Mouse (Mus musculus) intestine, embryonic 14.5 days (tissue): ENCODE results near the gene Arnt. TPM values are rescaled to one million over a fixed set of nuclear protein-coding genes. Genes with fewer than 3 reads are reported as not detected.
A peak's percentile ranks its signal among the peaks of the same experiment; 100 is the strongest.

Source experiments
- ATAC-seq: fragments of 200-750 bp; cut with Nextera tagmentation; replicated peaks from 2 replicates; pipeline ENCODE4 v1.8.0; 2017; ENCODE audit warnings: low read depth, moderate number of reproducible peaks, moderate TSS enrichment, moderate library complexity; ENCODE audit not compliant: low FRiP score, low TSS enrichment
- DNase-seq: peaks from one replicate; pipeline ENCODE4 v3.0.0-alpha.2; 2018; ENCODE audit warnings: low spot score
- H3K27ac ChIP-seq: fragments of 300-500 bp; sonication (generic); 2 replicates; pipeline ENCODE4 v1.5.1; 2014; ENCODE audit warnings: low read depth, mild to moderate bottlenecking, control low read depth
- H3K27me3 ChIP-seq: fragments of 300-500 bp; sonication (generic); replicated peaks from 2 replicates; pipeline ENCODE4 v1.6.1; 2014; ENCODE audit warnings: low read length, control low read depth; ENCODE audit not compliant: control insufficient read depth, insufficient read depth
- H3K36me3 ChIP-seq: fragments of 300-500 bp; sonication (generic); 2 replicates; pipeline ENCODE4 v1.6.1; 2014; ENCODE audit warnings: low read length, control low read depth; ENCODE audit not compliant: control insufficient read depth, insufficient read depth
- H3K4me1 ChIP-seq: fragments of 300-500 bp; sonication (generic); replicated peaks from 2 replicates; pipeline ENCODE4 v1.6.1; 2014; ENCODE audit warnings: low read length, control low read depth, mixed read lengths; ENCODE audit not compliant: control insufficient read depth, insufficient read depth
- H3K4me2 ChIP-seq: fragments of 300-500 bp; sonication (generic); 2 replicates; pipeline ENCODE4 v1.6.1; 2014; ENCODE audit warnings: low read length
- H3K4me3 ChIP-seq: fragments of 300-500 bp; sonication (generic); 2 replicates; pipeline ENCODE4 v1.5.1; 2014; ENCODE audit warnings: low read depth, low read length, control low read depth, mixed read lengths
- H3K9ac ChIP-seq: fragments of 300-500 bp; sonication (generic); 2 replicates; pipeline ENCODE4 v1.6.1; 2014; ENCODE audit warnings: mild to moderate bottlenecking, low read length
- H3K9me3 ChIP-seq: fragments of 300-500 bp; sonication (generic); 2 replicates; pipeline ENCODE4 v1.6.1; 2016; ENCODE audit warnings: low read length, control low read depth; ENCODE audit not compliant: control insufficient read depth
- WGBS: fragments of 180-500 bp; shearing (Covaris S2); extraction: QIAGEN DNeasy Blood & Tissue Kit; methylation state at CpG from one replicate; pipeline ENCODE4 v1.1.7; 2014; 5-methylcytosine and 5-hydroxymethylcytosine counted together
- polyA plus RNA-seq: library from polyadenylated mRNA; unstranded; fragments of >200 nt; fragmentation: Nextera tagmentation; extraction: Ambion mirVana; gene quantifications from 2 replicates; pipeline ENCODE4 v1.2.1, GENCODE M21; 2014

Arnt gene
- polyA plus RNA-seq, 1 experiment from 2014 or later, result 31.0 TPM

- no peaks in the 10 kb centered on the region for H3K4me1 ChIP-seq
- no peak overlapping the region for H3K9ac ChIP-seq
- H3K27ac ChIP-seq, result no peak overlapping the region
- no peak for ATAC-seq
- no peak overlapping the region for H3K4me3 ChIP-seq
- H3K36me3 ChIP-seq, result peaks cover 83% of the 10 kb centered on the region
- H3K4me2 ChIP-seq, result no peak overlapping the region
- no peaks in the 10 kb centered on the region for H3K9me3 ChIP-seq
- no peaks in the 10 kb centered on the region for H3K27me3 ChIP-seq
- no peak for DNase-seq
- 73% methylated on average over 2 of the region's 2 CpGs for WGBS
Observed at GRCm38 (mm10) chr3:95486421-95486820, 52.2 kb downstream of the Arnt start.

GRCm38 (mm10) chr3:95488679-95489078 is 54.5 kb downstream of the Arnt start:
- H3K9ac ChIP-seq, result no peak overlapping the region
- no peaks in the 10 kb centered on the region for H3K27me3 ChIP-seq
- no peak overlapping the region for H3K4me3 ChIP-seq
- H3K27ac ChIP-seq, result no peak overlapping the region
- no peaks in the 10 kb centered on the region for H3K4me1 ChIP-seq
- DNase-seq (no peak), ATAC-seq (no peak)
- H3K36me3 ChIP-seq, result peaks cover 89% of the 10 kb centered on the region
- no peaks in the 10 kb centered on the region for H3K9me3 ChIP-seq
- WGBS, result 85% methylated on average over 3 of the region's 3 CpGs
- no peak overlapping the region for H3K4me2 ChIP-seq

GRCm38 (mm10) chr3:95490238-95490637 is 56.0 kb downstream of the Arnt start:
- ATAC-seq, result no peak
- no peak overlapping the region for H3K9ac ChIP-seq
- no peak overlapping the region for H3K27ac ChIP-seq
- no peaks in the 10 kb centered on the region for H3K4me1 ChIP-seq
- no peak overlapping the region for H3K4me2 ChIP-seq
- no peak for DNase-seq
- H3K9me3 ChIP-seq, result no peaks in the 10 kb centered on the region
- no peak overlapping the region for H3K4me3 ChIP-seq
- H3K27me3 ChIP-seq, result no peaks in the 10 kb centered on the region
- 97% methylated on average over 2 of the region's 2 CpGs for WGBS
- peaks cover 92% of the 10 kb centered on the region for H3K36me3 ChIP-seq

GRCm38 (mm10) chr3:95494342-95494741 is 60.2 kb downstream of the Arnt start:
- Histone ChIP-seq H3K27me3 (no peaks in the 10 kb centered on the region), H3K9me3 (no peaks in the 10 kb centered on the region), H3K4me2 (no peak overlapping the region), H3K4me1 (no peaks in the 10 kb centered on the region), H3K4me3 (no peak overlapping the region), H3K36me3 (peaks cover 72% of the 10 kb centered on the region), H3K9ac (no peak overlapping the region), H3K27ac (no peak overlapping the region)
- ATAC-seq (no peak), DNase-seq (peak; percentile 75)
- 64% methylated on average over 6 of the region's 6 CpGs for WGBS

GRCm38 (mm10) chr3:95498229-95498628 is 64.0 kb downstream of the Arnt start:
- Histone ChIP-seq H3K4me3 (no peak overlapping the region), H3K9me3 (no peaks in the 10 kb centered on the region), H3K27me3 (no peaks in the 10 kb centered on the region), H3K4me1 (no peaks in the 10 kb centered on the region), H3K36me3 (peaks cover 35% of the 10 kb centered on the region), H3K9ac (no peak overlapping the region), H3K27ac (no peak overlapping the region), H3K4me2 (no peak overlapping the region)
- ATAC-seq (no peak), DNase-seq (no peak)
- WGBS, result 75% methylated on average over 2 of the region's 2 CpGs

GRCm38 (mm10) chr3:95499024-95499423 is 64.8 kb downstream of the Arnt start, which contains the start of gene Ctsk:
TSS of gene Ctsk (plus strand) at chr3:95499256.
- H3K4me3 ChIP-seq, result peak within 1 kb of the TSS; percentile 19
- no peaks in the 10 kb centered on the region for H3K9me3 ChIP-seq
- no peaks in the 10 kb centered on the region for H3K4me1 ChIP-seq
- DNase-seq (no peak), ATAC-seq (no peak)
- peak within 1 kb of the TSS; percentile 40 for H3K27ac ChIP-seq
- H3K27me3 ChIP-seq, result no peaks in the 10 kb centered on the region
- H3K9ac ChIP-seq, result no peak within 1 kb of the TSS
- peak within 1 kb of the TSS; percentile 49 for H3K4me2 ChIP-seq
- peaks cover 27% of the 10 kb centered on the region for H3K36me3 ChIP-seq
- 55% methylated on average over 7 of the region's 7 CpGs for WGBS

- ATAC-seq, result no peak
- Histone ChIP-seq H3K9ac (no peak overlapping the region), H3K4me1 (no peaks in the 10 kb centered on the region), H3K27ac (peak overlapping the region; percentile 40), H3K4me2 (peak overlapping the region; percentile 49), H3K4me3 (peak overlapping the region; percentile 19), H3K27me3 (no peaks in the 10 kb centered on the region), H3K9me3 (no peaks in the 10 kb centered on the region), H3K36me3 (peaks cover 21% of the 10 kb centered on the region)
- DNase-seq, result no peak
- 31% methylated on average over 10 of the region's 10 CpGs for WGBS
Observed at GRCm38 (mm10) chr3:95499496-95500140, 65.4 kb downstream of the Arnt start.

GRCm38 (mm10) chr3:95502312-95502711 is 68.1 kb downstream of the Arnt start:
- Histone ChIP-seq H3K27ac (no peak overlapping the region), H3K4me2 (no peak overlapping the region), H3K4me1 (no peaks in the 10 kb centered on the region), H3K4me3 (no peak overlapping the region), H3K36me3 (no peaks in the 10 kb centered on the region), H3K27me3 (no peaks in the 10 kb centered on the region), H3K9ac (no peak overlapping the region), H3K9me3 (no peaks in the 10 kb centered on the region)
- WGBS, result 63% methylated on average over 2 of the region's 2 CpGs
- ATAC-seq (no peak), DNase-seq (no peak)

GRCm38 (mm10) chr3:95509348-95509747 is 75.2 kb downstream of the Arnt start:
- no peak for ATAC-seq
- H3K36me3 ChIP-seq, result no peaks in the 10 kb centered on the region
- no peaks in the 10 kb centered on the region for H3K4me1 ChIP-seq
- H3K27me3 ChIP-seq, result no peaks in the 10 kb centered on the region
- WGBS, result 75% methylated on average over 6 of the region's 6 CpGs
- DNase-seq, result no peak
- no peaks in the 10 kb centered on the region for H3K9me3 ChIP-seq
- H3K4me3 ChIP-seq, result no peak overlapping the region
- H3K4me2 ChIP-seq, result no peak overlapping the region
- H3K27ac ChIP-seq, result no peak overlapping the region
- H3K9ac ChIP-seq, result no peak overlapping the region
